8 mouse cellular contexts compared by ENCODE assay signal in genomic region chr12:78862254-78862730, GRCm38 (mm10). TPM values are rescaled to one million over a fixed set of nuclear protein-coding genes. Genes with fewer than 3 reads are reported as not detected.
DNase-seq lines count a peak whose midpoint lies in the region; ATAC-seq and TF ChIP-seq lines count a peak whose summit lies in the region.

No protein-coding gene starts in this region.

- intact Hi-C loops in heart, postnatal 10 days (cut with DNase I), result loop anchor here (5.0 to 10.0 kb wide), 2 partner anchors 115 to 637 kb away; partner anchors contain the start of genes Gphn and Mpp5
- intact Hi-C loops in gastrocnemius, postnatal 36 days (cut with DNase I), result loop anchor here (5.0 kb wide), 1 partner anchor 115 kb away; the partner anchor contains the start of gene Mpp5

- peaks cover 17% of the 10 kb centered on the region for H3K4me1 ChIP-seq in heart, embryonic 11.5 days (ENCODE audit: control insufficient read depth, insufficient read depth, low read length)
- peaks cover 3 to 4% of the 10 kb centered on the region in 2 experiments; a peak in 3 of 4 replicates for H3K4me1 ChIP-seq in ES-E14 (ENCODE audit: control insufficient read depth in 2 of 2, insufficient read depth in 2 of 2, low read length in 2 of 2, poor library complexity in 1 of 2)

- peak overlapping the region; percentile 91 for H3K27ac ChIP-seq in heart, embryonic 11.5 days (ENCODE audit: low read depth, low read length)
- H3K27ac ChIP-seq in ES-E14 (ENCODE audit: insufficient read depth, low read depth, low read length, poor library complexity, severe bottlenecking), result peak overlapping the region; percentile 82

- H3K4me2 ChIP-seq in heart, embryonic 11.5 days, result peak overlapping the region; percentile 77

- no peak for DNase-seq in heart, postnatal 10 days
- no peak for DNase-seq in ES-E14 (ENCODE audit: low read depth, low spot score)
- no peak for DNase-seq in layer of hippocampus, postnatal 25 days (ENCODE audit: extremely low spot score in 1 of 2, low spot score in 1 of 2)
- no peak for DNase-seq in adrenal gland, adult 18-20 months (ENCODE audit: low spot score in 2 of 2)
- DNase-seq in gastrocnemius, postnatal 36 days, result no peak

- H3K9me3 ChIP-seq in heart, embryonic 11.5 days (replicated peaks; ENCODE audit: control insufficient read depth, low read length), result no peaks in the 10 kb centered on the region
- H3K9me3 ChIP-seq in ES-E14 (ENCODE audit: control insufficient read depth, insufficient read depth, low read depth, low read length), result no peaks in the 10 kb centered on the region

- peak; percentile 55 for ATAC-seq in heart, embryonic 11.5 days (replicated peaks; ENCODE audit: insufficient number of reproducible peaks, low FRiP score, low TSS enrichment)
- peak; percentile 41 for ATAC-seq in granulocyte monocyte progenitor cell, adult 5-6 weeks (replicated peaks; ENCODE audit: poor library complexity, severe bottlenecking)
- ATAC-seq in megakaryocyte, adult 5-6 weeks (ENCODE audit: poor library complexity, severe bottlenecking), result peak; percentile 39

- peak overlapping the region; percentile 95 for H3K9ac ChIP-seq in heart, embryonic 11.5 days (ENCODE audit: low read depth, low read length)
- peak overlapping the region; percentile 96 for H3K9ac ChIP-seq in ES-E14 (ENCODE audit: insufficient read depth, low read depth, low read length, poor library complexity, severe bottlenecking)

- H3K36me3 ChIP-seq in heart, embryonic 11.5 days (ENCODE audit: control insufficient read depth, insufficient read depth, low read length), result 0 out of 2 replicates have a peak, but pooled peaks cover 2% of the 10 kb centered on the region
- peaks cover 4% of the 10 kb centered on the region for H3K36me3 ChIP-seq in ES-E14 (ENCODE audit: control insufficient read depth, insufficient read depth, low read length, poor library complexity, severe bottlenecking)

- peak overlapping the region; percentile 90 for H3K4me3 ChIP-seq in heart, embryonic 11.5 days (ENCODE audit: low read depth, low read length)
- H3K4me3 ChIP-seq in ES-E14 (ENCODE audit: insufficient read depth in 1 of 2, low read depth in 1 of 2, low read length in 2 of 2, poor library complexity in 1 of 2, severe bottlenecking in 1 of 2), result peak overlapping the region; percentile 76 to 93

- H3K27me3 ChIP-seq in heart, embryonic 11.5 days (ENCODE audit: control insufficient read depth, insufficient read depth, low read length), result no peaks in the 10 kb centered on the region

- in situ Hi-C loops in ES-E14 (cut with MboI; ENCODE audit: low sequenced_read_pairs in 2 of 2, unreplicated experiment in 2 of 2), result no loop called here

- under 1% methylated on average over 22 of the region's 22 CpGs for WGBS in heart, embryonic 11.5 days (ENCODE audit: insufficient replicate concordance)

TF ChIP-seq in ES-E14, 5 proteins besides CTCF, POLR2A, EP300 and RAD21:
- TF ChIP-seq HCFC1 (IDR thresholded peaks at IDR 0.05; ENCODE audit: borderline replicate concordance, insufficient read depth, low read length) (no peak), CHD2 (IDR thresholded peaks at IDR 0.05; ENCODE audit: low read depth, low read length) (no peak), ZNF384 (IDR thresholded peaks at IDR 0.05; ENCODE audit: low read depth, low read length) (no peak), ZC3H11A (IDR thresholded peaks at IDR 0.05; ENCODE audit: borderline replicate concordance, low read depth, low read length) (no peak)

RNA-seq across cellular contexts. Expression of gene Eif2s1, which starts 0.7 kb away (rescaled TPM):
- polyA plus RNA-seq in heart, embryonic 11.5 days (2014; fragmentation: Nextera tagmentation; extraction: Ambion mirVana), result 185 and 205 TPM in 2 replicates
- 10 to 100 TPM; 61.8 to 64.2 TPM for total RNA-seq in heart, postnatal 10 days (2021)
- total RNA-seq in ES-E14 (2012; rRNA removed), result 113 and 184 TPM in 2 replicates
- 95.3 and 112 TPM in 2 replicates for total RNA-seq in granulocyte monocyte progenitor cell, adult 5-6 weeks (2014; fragmentation: Nextera tagmentation)
- 130 and 136 TPM in 2 replicates for total RNA-seq in granulocyte monocyte progenitor cell, adult 5-6 weeks (2017)
- total RNA-seq in megakaryocyte, adult 5-6 weeks (2015), result 63.9 and 90.0 TPM in 2 replicates
- 49.9 and 52.5 TPM in 2 replicates for total RNA-seq in megakaryocyte, adult 5-6 weeks (2017)
- total RNA-seq in layer of hippocampus, postnatal 25 days (2021), result 10 to 100 TPM; 54.9 to 56.5 TPM
- 10 to 100 TPM; 81.9 to 83.3 TPM for total RNA-seq in adrenal gland, adult 18-20 months (2021)
- 10 to 100 TPM; 33.8 to 38.3 TPM for total RNA-seq in gastrocnemius, postnatal 36 days (2021)

RNA-seq across cellular contexts. Expression of gene Atp6v1d, which starts 0.9 kb away (rescaled TPM):
- polyA plus RNA-seq in heart, embryonic 11.5 days (2014; fragmentation: Nextera tagmentation; extraction: Ambion mirVana), result 94.7 and 108 TPM in 2 replicates
- total RNA-seq in heart, postnatal 10 days (2021), result 100 to 1,000 TPM in 1 of 2 experiments, 10 to 100 TPM in 1; 91.3 to 101 TPM
- 34.8 and 44.6 TPM in 2 replicates for total RNA-seq in ES-E14 (2012; rRNA removed)
- total RNA-seq in granulocyte monocyte progenitor cell, adult 5-6 weeks (2014; fragmentation: Nextera tagmentation), result 47.8 and 57.0 TPM in 2 replicates
- total RNA-seq in granulocyte monocyte progenitor cell, adult 5-6 weeks (2017), result 35.2 and 45.5 TPM in 2 replicates
- 114 and 122 TPM in 2 replicates for total RNA-seq in megakaryocyte, adult 5-6 weeks (2015)
- 50.5 and 55.4 TPM in 2 replicates for total RNA-seq in megakaryocyte, adult 5-6 weeks (2017)
- total RNA-seq in layer of hippocampus, postnatal 25 days (2021), result 100 to 1,000 TPM; 238 to 266 TPM
- 10 to 100 TPM; 74.6 to 75.0 TPM for total RNA-seq in adrenal gland, adult 18-20 months (2021)
- 10 to 100 TPM; 55.0 to 58.7 TPM for total RNA-seq in gastrocnemius, postnatal 36 days (2021)

RNA-seq across cellular contexts. Expression of gene Plek2, which starts 44.5 kb away (rescaled TPM):
- 10.6 and 13.1 TPM in 2 replicates for polyA plus RNA-seq in heart, embryonic 11.5 days (2014; fragmentation: Nextera tagmentation; extraction: Ambion mirVana)
- total RNA-seq in heart, postnatal 10 days (2021), result under 1 TPM; 0.32 to 0.86 TPM
- total RNA-seq in ES-E14 (2012; rRNA removed), result 0.98 and 1.1 TPM in 2 replicates
- not detected in 2 replicates for total RNA-seq in granulocyte monocyte progenitor cell, adult 5-6 weeks (2014; fragmentation: Nextera tagmentation)
- total RNA-seq in granulocyte monocyte progenitor cell, adult 5-6 weeks (2017), result 0.10 TPM in 1 of 2 replicates, not detected in the other
- not detected in 2 replicates for total RNA-seq in megakaryocyte, adult 5-6 weeks (2015)
- total RNA-seq in megakaryocyte, adult 5-6 weeks (2017), result not detected in 2 replicates
- under 1 TPM in 1 of 2 experiments, not detected in 1; 0.22 TPM for total RNA-seq in layer of hippocampus, postnatal 25 days (2021)
- total RNA-seq in adrenal gland, adult 18-20 months (2021), result under 1 TPM in 1 of 2 experiments, not detected in 1; 0.26 TPM
- total RNA-seq in gastrocnemius, postnatal 36 days (2021), result under 1 TPM in 1 of 2 experiments, not detected in 1; 0.22 TPM
